Mouse (Mus musculus): ENCODE measurements around the gene 4931423N10Rik. TPM values are rescaled to one million over a fixed set of nuclear protein-coding genes. Genes with fewer than 3 reads are reported as not detected.

The 4931423N10Rik gene
- not detected for polyA plus RNA-seq (2017; shearing (Covaris generic))

GRCm38 (mm10) chr2:23207070-23207526 lies at the start of gene 4931423N10Rik:
4931423N10Rik (plus strand) TSS chr2:23207476.

Other genes starting within 250 kb of the 4931423N10Rik start
- gene Abi1, start 167.2 kb upstream of the 4931423N10Rik start, polyA plus RNA-seq (2017; shearing (Covaris generic)) = 202 TPM
- 74.3 TPM for gene Acbd5, start 139.3 kb upstream of the 4931423N10Rik start, polyA plus RNA-seq (2017; shearing (Covaris generic))
- gene Mastl, start 51.5 kb upstream of the 4931423N10Rik start, polyA plus RNA-seq (2017; shearing (Covaris generic)) = 0.91 TPM
- 89.5 TPM for gene Yme1l1, start 51.1 kb upstream of the 4931423N10Rik start, polyA plus RNA-seq (2017; shearing (Covaris generic))
- gene Nxph2, start 113.8 kb downstream of the 4931423N10Rik start, polyA plus RNA-seq (2017; shearing (Covaris generic)) = not detected

All from inflammation-experienced regulatory T-cells, adult 16 weeks (primary cell).